Mouse (Mus musculus): ENCODE measurements around the gene Tjp2.
"Not testable (repeated sequence)": the region's sequence is repeated elsewhere in the genome, so short reads cannot be mapped to it uniquely, and the experiment has no call there.

Tjp2 gene

GRCm38 (mm10) chr19:24224500-24225304, at the start of gene Tjp2:
Tjp2 (minus strand) TSS chr19:24225030.
- DNase-seq (ENCODE audit: low read depth, low spot score) = peak; percentile 79

- no peak for DNase-seq (ENCODE audit: low read depth, low spot score)
Observed at GRCm38 (mm10) chr19:24274281-24274680, 49.5 kb upstream of the Tjp2 start.

- DNase-seq (ENCODE audit: low read depth, low spot score) = peak; percentile 86
Observed at GRCm38 (mm10) chr19:24271746-24272426, 47.1 kb upstream of the Tjp2 start.

- peak; percentile 66 for DNase-seq (ENCODE audit: low read depth, low spot score)
Observed at GRCm38 (mm10) chr19:24271326-24271725, 46.5 kb upstream of the Tjp2 start.

- DNase-seq (ENCODE audit: low read depth, low spot score) = no peak
Observed at GRCm38 (mm10) chr19:24268531-24268930, 43.7 kb upstream of the Tjp2 start.

GRCm38 (mm10) chr19:24266046-24266830, 41.4 kb upstream of the Tjp2 start:
- no peak for DNase-seq (ENCODE audit: low read depth, low spot score)

- DNase-seq (ENCODE audit: low read depth, low spot score) = peak; percentile 74
Observed at GRCm38 (mm10) chr19:24264991-24265390, 40.2 kb upstream of the Tjp2 start.

GRCm38 (mm10) chr19:24262736-24263135, 37.9 kb upstream of the Tjp2 start:
- DNase-seq (ENCODE audit: low read depth, low spot score) = no peak

GRCm38 (mm10) chr19:24259390-24260351, 34.8 kb upstream of the Tjp2 start:
- no peak for DNase-seq (ENCODE audit: low read depth, low spot score)

GRCm38 (mm10) chr19:24258368-24258767, 33.5 kb upstream of the Tjp2 start:
- no peak for DNase-seq (ENCODE audit: low read depth, low spot score)

GRCm38 (mm10) chr19:24257962-24258361, 33.1 kb upstream of the Tjp2 start:
- DNase-seq (ENCODE audit: low read depth, low spot score) = no peak

GRCm38 (mm10) chr19:24253657-24254260, 28.9 kb upstream of the Tjp2 start:
- no peak for DNase-seq (ENCODE audit: low read depth, low spot score)

- no peak for DNase-seq (ENCODE audit: low read depth, low spot score)
Observed at GRCm38 (mm10) chr19:24251869-24252268, 27.0 kb upstream of the Tjp2 start.

- DNase-seq (ENCODE audit: low read depth, low spot score) = no peak
Observed at GRCm38 (mm10) chr19:24243340-24243739, 18.5 kb upstream of the Tjp2 start.

GRCm38 (mm10) chr19:24241799-24242546, 17.1 kb upstream of the Tjp2 start:
- peak; percentile 50 for DNase-seq (ENCODE audit: low read depth, low spot score)

GRCm38 (mm10) chr19:24241271-24241670, 16.4 kb upstream of the Tjp2 start:
- no peak for DNase-seq (ENCODE audit: low read depth, low spot score)

- no peak for DNase-seq (ENCODE audit: low read depth, low spot score)
Observed at GRCm38 (mm10) chr19:24238011-24238410, 13.2 kb upstream of the Tjp2 start.

GRCm38 (mm10) chr19:24232356-24232755, 7.5 kb upstream of the Tjp2 start:
- not testable (repeated sequence) for DNase-seq (ENCODE audit: low read depth, low spot score)

- DNase-seq (ENCODE audit: low read depth, low spot score) = peak; percentile 68
Observed at GRCm38 (mm10) chr19:24225305-24225696, 471 bp upstream of the Tjp2 start.

- DNase-seq (ENCODE audit: low read depth, low spot score) = no peak
Observed at GRCm38 (mm10) chr19:24223851-24224251, 979 bp downstream of the Tjp2 start.

All from A20 (cell line).